15 mouse cellular contexts compared by ENCODE assay signal in the genomic region with DNA sequence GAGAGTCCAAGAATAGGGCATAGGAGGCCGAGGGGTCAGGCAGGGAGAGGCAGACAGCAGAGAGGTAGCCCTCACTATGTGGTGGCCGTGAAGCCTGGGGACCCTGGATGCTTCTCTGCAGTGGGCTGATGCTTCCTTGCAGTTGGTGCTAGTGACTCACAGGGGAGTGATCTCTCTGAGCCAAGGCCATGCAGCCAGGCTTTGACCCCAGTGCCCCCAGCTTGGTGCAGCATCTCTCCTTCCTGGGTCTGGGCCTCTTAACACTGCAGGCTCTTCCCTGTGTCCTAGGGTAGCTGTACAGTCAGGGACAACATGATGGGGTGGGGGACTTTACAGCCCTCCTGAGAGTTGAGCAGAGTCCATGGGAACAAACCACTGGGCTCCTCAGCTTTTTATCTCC. TPM values are rescaled to one million over a fixed set of nuclear protein-coding genes. Genes with fewer than 3 reads are reported as not detected.
DNase-seq lines count a peak whose midpoint lies in the region; ATAC-seq and TF ChIP-seq lines count a peak whose summit lies in the region.
"Had no signal": no experiment of that assay in that cellular context is flagged by ENCODE, and none has a peak within 500 bp of the region (broad histone marks: within the 10 kb centered on the region; RNA-seq: fewer than 3 reads in every experiment).

No protein-coding gene starts in this region.

- peaks cover 49% of the 10 kb centered on the region for H3K27me3 ChIP-seq in liver, embryonic 12.5 days (replicated peaks)
- H3K27me3 ChIP-seq in liver, postnatal 0 days (ENCODE audit: insufficient read depth, low read length) = no peaks in the 10 kb centered on the region
- peaks cover 4% of the 10 kb centered on the region; the same call in 1 of the 2 replicates for H3K27me3 ChIP-seq in liver, embryonic 13.5 days
- no peaks in the 10 kb centered on the region for H3K27me3 ChIP-seq in neural tube, embryonic 15.5 days (replicated peaks)

- no peaks in the 10 kb centered on the region for H3K36me3 ChIP-seq in liver, embryonic 12.5 days
- H3K36me3 ChIP-seq in liver, postnatal 0 days (replicated peaks; ENCODE audit: insufficient read depth, low read length) = no peaks in the 10 kb centered on the region
- H3K36me3 ChIP-seq in liver, embryonic 13.5 days = no peaks in the 10 kb centered on the region
- no peaks in the 10 kb centered on the region for H3K36me3 ChIP-seq in neural tube, embryonic 15.5 days
- H3K36me3 ChIP-seq: embryonic facial prominence, embryonic 13.5 days; limb, embryonic 15.5 days had no signal

- peaks cover 69% of the 10 kb centered on the region for H3K4me1 ChIP-seq in liver, embryonic 12.5 days
- H3K4me1 ChIP-seq in liver, postnatal 0 days (ENCODE audit: insufficient read depth) = peaks cover 55% of the 10 kb centered on the region
- H3K4me1 ChIP-seq in liver, embryonic 13.5 days (replicated peaks) = peaks cover 74% of the 10 kb centered on the region
- H3K4me1 ChIP-seq in neural tube, embryonic 15.5 days = peaks cover 93% of the 10 kb centered on the region

- TF ChIP-seq EP300 in liver, postnatal 0 days (IDR thresholded peaks at IDR 0.05; ENCODE audit: low read depth) = no peak

- DNase-seq in adrenal gland, postnatal 14 days = peak; percentile 46
- DNase-seq in adrenal gland, adult 18-20 months (ENCODE audit: low spot score in 2 of 2) = no peak
- DNase-seq in liver, postnatal 0 days = no peak
- no peak for DNase-seq in liver, embryonic 13.5 days
- no peak for DNase-seq in heart, adult 9 months (ENCODE audit: low spot score in 2 of 2)
- DNase-seq in ovary, postnatal 14 days (ENCODE audit: low spot score) = no peak
- DNase-seq: cerebellum, postnatal 36 days; heart, postnatal 10 days; lung, postnatal 10 days; thymus, postnatal 36 days had no signal

- H3K9ac ChIP-seq in liver, embryonic 12.5 days = no peak overlapping the region
- H3K9ac ChIP-seq in liver, postnatal 0 days (replicated peaks) = no peak overlapping the region
- H3K9ac ChIP-seq in liver, embryonic 13.5 days = no peak overlapping the region
- H3K9ac ChIP-seq in neural tube, embryonic 15.5 days (replicated peaks) = no peak overlapping the region
- H3K9ac ChIP-seq: embryonic facial prominence, embryonic 13.5 days; limb, embryonic 15.5 days had no signal

- WGBS in liver, embryonic 12.5 days (ENCODE audit: insufficient replicate concordance) = 56% methylated on average over 2 of the region's 2 CpGs
- 28% methylated on average over 2 of the region's 2 CpGs for WGBS in liver, postnatal 0 days (ENCODE audit: insufficient replicate concordance)
- 62% methylated on average over 2 of the region's 2 CpGs for WGBS in liver, embryonic 13.5 days (ENCODE audit: insufficient replicate concordance)
- WGBS in neural tube, embryonic 15.5 days = 36% methylated on average over 2 of the region's 2 CpGs

- peak overlapping the region; percentile 11; the same call in 1 of the 2 replicates for H3K27ac ChIP-seq in liver, embryonic 12.5 days
- no peak overlapping the region for H3K27ac ChIP-seq in liver, postnatal 0 days (ENCODE audit: low read depth)
- H3K27ac ChIP-seq in liver, embryonic 13.5 days = no peak overlapping the region; the same call in 1 of the 2 replicates
- peak overlapping the region; percentile 48; the same call in 1 of the 2 replicates for H3K27ac ChIP-seq in neural tube, embryonic 15.5 days (replicated peaks)
- H3K27ac ChIP-seq: embryonic facial prominence, embryonic 13.5 days; limb, embryonic 15.5 days; stomach, postnatal 0 days had no signal

- ATAC-seq in liver, embryonic 12.5 days = no peak
- ATAC-seq in liver, postnatal 0 days = no peak
- peak; percentile 29 for ATAC-seq in liver, embryonic 13.5 days (ENCODE audit: low read depth)
- no peak for ATAC-seq in neural tube, embryonic 15.5 days (ENCODE audit: low FRiP score)

- peak overlapping the region; percentile 3; the same call in 1 of the 2 replicates for H3K4me2 ChIP-seq in liver, embryonic 12.5 days
- H3K4me2 ChIP-seq in liver, postnatal 0 days (ENCODE audit: low read depth, low read length) = no peak overlapping the region
- H3K4me2 ChIP-seq in liver, embryonic 13.5 days = peak overlapping the region; percentile 17; the same call in 1 of the 2 replicates
- no peak overlapping the region for H3K4me2 ChIP-seq in neural tube, embryonic 15.5 days
- H3K4me2 ChIP-seq: embryonic facial prominence, embryonic 13.5 days; limb, embryonic 15.5 days had no signal

- no peak for TF ChIP-seq CTCF in liver, postnatal 0 days (IDR thresholded peaks at IDR 0.05; ENCODE audit: low read depth)

- H3K4me3 ChIP-seq in liver, embryonic 12.5 days = no peak overlapping the region
- no peak overlapping the region for H3K4me3 ChIP-seq in liver, postnatal 0 days (ENCODE audit: low read depth, low read length)
- H3K4me3 ChIP-seq in liver, embryonic 13.5 days (replicated peaks) = no peak overlapping the region
- no peak overlapping the region for H3K4me3 ChIP-seq in neural tube, embryonic 15.5 days (replicated peaks)
- H3K4me3 ChIP-seq: embryonic facial prominence, embryonic 13.5 days; limb, embryonic 15.5 days had no signal

- H3K9me3 ChIP-seq in liver, embryonic 12.5 days (replicated peaks) = no peaks in the 10 kb centered on the region
- no peaks in the 10 kb centered on the region for H3K9me3 ChIP-seq in liver, postnatal 0 days (ENCODE audit: low read length)
- no peaks in the 10 kb centered on the region for H3K9me3 ChIP-seq in liver, embryonic 13.5 days (replicated peaks)
- no peaks in the 10 kb centered on the region for H3K9me3 ChIP-seq in neural tube, embryonic 15.5 days (replicated peaks)
- H3K9me3 ChIP-seq: embryonic facial prominence, embryonic 13.5 days; limb, embryonic 15.5 days had no signal

RNA-seq across cellular contexts. Expression of a gene that starts 21.6 kb away (rescaled TPM):
- 55.8 and 77.0 TPM in 2 replicates for total RNA-seq in adrenal gland, postnatal 14 days (2021)
- 10 to 100 TPM; 62.7 to 76.0 TPM for total RNA-seq in adrenal gland, adult 18-20 months (2021)
- 1.3 and 1.4 TPM in 2 replicates for polyA plus RNA-seq in liver, embryonic 12.5 days (2016; fragmentation: Nextera tagmentation; extraction: Ambion mirVana)
- 0.80 and 1.8 TPM in 2 replicates for polyA plus RNA-seq in liver, postnatal 0 days (2015; fragmentation: Nextera tagmentation; extraction: Ambion mirVana)
- 0.58 and 0.61 TPM in 2 replicates for polyA plus RNA-seq in liver, embryonic 13.5 days (2015; fragmentation: Nextera tagmentation; extraction: Ambion mirVana)
- polyA plus RNA-seq in neural tube, embryonic 15.5 days (2015; fragmentation: Nextera tagmentation; extraction: Ambion mirVana) = 4.7 and 5.3 TPM in 2 replicates

Comparison
In these comparisons a context has a peak if more than half of its experiments do, and no peak if none do; other contexts are left out.
1. H3K27ac ChIP-seq: peak in liver, embryonic 12.5 days (single experiment) and neural tube, embryonic 15.5 days (single experiment); none in liver, postnatal 0 days (single experiment) and liver, embryonic 13.5 days (single experiment).
2. H3K4me2 ChIP-seq: peak in liver, embryonic 12.5 days (single experiment) and liver, embryonic 13.5 days (single experiment); none in liver, postnatal 0 days (single experiment) and neural tube, embryonic 15.5 days (single experiment).